8 mouse cellular contexts compared by ENCODE assay signal in the genomic region with DNA sequence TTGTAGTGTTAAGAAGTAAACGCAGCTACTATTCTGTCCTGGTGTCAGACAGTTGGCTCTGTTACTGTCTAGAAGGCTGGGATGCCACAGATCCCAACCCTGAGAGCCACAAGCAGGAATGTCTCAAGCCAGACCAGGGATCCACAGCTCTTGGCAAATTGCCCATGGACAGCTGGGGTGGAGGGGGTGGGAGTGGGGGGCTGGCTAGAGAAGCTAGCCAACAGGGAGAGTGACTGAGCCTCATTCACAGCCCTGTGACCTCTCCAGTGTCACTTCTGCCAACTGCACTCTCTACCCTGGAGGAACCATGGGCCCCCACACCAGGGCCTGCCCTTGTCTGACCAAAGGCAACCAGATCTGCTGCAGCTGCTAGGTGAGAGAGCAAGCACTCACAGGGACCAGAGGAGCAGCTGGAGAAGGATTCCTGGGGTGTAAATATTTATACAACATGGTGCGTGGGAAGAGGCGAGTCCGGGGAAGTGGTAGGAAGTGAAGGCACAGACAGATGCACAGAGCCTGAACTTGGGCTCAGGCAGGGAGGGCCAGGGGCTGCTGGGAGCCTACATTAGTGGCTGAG. TPM values are rescaled to one million over a fixed set of nuclear protein-coding genes. Genes with fewer than 3 reads are reported as not detected.
DNase-seq lines count a peak whose midpoint lies in the region; ATAC-seq lines count a peak whose summit lies in the region.

No protein-coding gene starts in this region.

- H3K4me1 ChIP-seq in heart, embryonic 11.5 days (ENCODE audit: control insufficient read depth, insufficient read depth, low read length) = peaks cover 20% of the 10 kb centered on the region
- H3K4me1 ChIP-seq in embryonic facial prominence, embryonic 15.5 days = peaks cover 28% of the 10 kb centered on the region
- peaks cover 46% of the 10 kb centered on the region for H3K4me1 ChIP-seq in kidney, embryonic 16.5 days (ENCODE audit: insufficient read depth, low read length)

- 40% methylated on average over 4 of the region's 4 CpGs for WGBS in heart, embryonic 11.5 days (ENCODE audit: insufficient replicate concordance)
- 52% methylated on average over 4 of the region's 4 CpGs for WGBS in embryonic facial prominence, embryonic 15.5 days
- WGBS in kidney, embryonic 16.5 days = 26% methylated on average over 4 of the region's 4 CpGs

- 0 out of 2 replicates have a peak overlapping the region, but pooled peaks have one; percentile 14 for H3K4me2 ChIP-seq in heart, embryonic 11.5 days
- no peak overlapping the region for H3K4me2 ChIP-seq in embryonic facial prominence, embryonic 15.5 days (replicated peaks)
- no peak overlapping the region for H3K4me2 ChIP-seq in kidney, embryonic 16.5 days (replicated peaks; ENCODE audit: low read depth, low read length)

- DNase-seq in heart, adult 8-10 months (ENCODE audit: low spot score) = no peak
- DNase-seq in lung, postnatal 25 days (ENCODE audit: low spot score) = peak; percentile 69
- DNase-seq in c-Kit-positive CD71-positive TER-119-positive erythroid progenitor cells, embryonic 14.5 days (ENCODE audit: low spot score) = no peak
- no peak for DNase-seq in layer of hippocampus, postnatal 36 days

- H3K36me3 ChIP-seq in heart, embryonic 11.5 days (ENCODE audit: control insufficient read depth, insufficient read depth, low read length) = peaks cover 12% of the 10 kb centered on the region; the same call in 1 of the 2 replicates
- H3K36me3 ChIP-seq in embryonic facial prominence, embryonic 15.5 days = peaks cover 7% of the 10 kb centered on the region; the same call in 1 of the 2 replicates
- peaks cover 18% of the 10 kb centered on the region for H3K36me3 ChIP-seq in kidney, embryonic 16.5 days (ENCODE audit: insufficient read depth, low read length)

- 0 out of 2 replicates have a peak, but pooled peaks have one; percentile 57 for ATAC-seq in heart, embryonic 11.5 days (replicated peaks; ENCODE audit: insufficient number of reproducible peaks, low FRiP score, low TSS enrichment)
- ATAC-seq in embryonic facial prominence, embryonic 15.5 days (ENCODE audit: insufficient number of reproducible peaks, low FRiP score, low TSS enrichment, low read depth) = peak; percentile 80
- peak; percentile 90 for ATAC-seq in kidney, embryonic 16.5 days (ENCODE audit: low FRiP score, low TSS enrichment)
- ATAC-seq in megakaryocyte progenitor cell, adult 5-6 weeks (replicated peaks; ENCODE audit: poor library complexity) = no peak

- H3K27me3 ChIP-seq in heart, embryonic 11.5 days (ENCODE audit: control insufficient read depth, insufficient read depth, low read length) = no peaks in the 10 kb centered on the region
- H3K27me3 ChIP-seq in embryonic facial prominence, embryonic 15.5 days = no peaks in the 10 kb centered on the region
- H3K27me3 ChIP-seq in kidney, embryonic 16.5 days (ENCODE audit: insufficient read depth, low read length) = no peaks in the 10 kb centered on the region

- peak overlapping the region; percentile 23; the same call in 1 of the 2 replicates for H3K9ac ChIP-seq in heart, embryonic 11.5 days (ENCODE audit: low read depth, low read length)
- H3K9ac ChIP-seq in embryonic facial prominence, embryonic 15.5 days = no peak overlapping the region
- H3K9ac ChIP-seq in kidney, embryonic 16.5 days (replicated peaks; ENCODE audit: low read length) = peak overlapping the region; percentile 25

- H3K9me3 ChIP-seq in heart, embryonic 11.5 days (replicated peaks; ENCODE audit: control insufficient read depth, low read length) = no peaks in the 10 kb centered on the region
- H3K9me3 ChIP-seq in embryonic facial prominence, embryonic 15.5 days (replicated peaks) = no peaks in the 10 kb centered on the region
- H3K9me3 ChIP-seq in kidney, embryonic 16.5 days (ENCODE audit: low read length) = peaks cover 5% of the 10 kb centered on the region

- H3K4me3 ChIP-seq in heart, embryonic 11.5 days (ENCODE audit: low read depth, low read length) = no peak overlapping the region
- H3K4me3 ChIP-seq in embryonic facial prominence, embryonic 15.5 days (replicated peaks) = no peak overlapping the region
- no peak overlapping the region for H3K4me3 ChIP-seq in kidney, embryonic 16.5 days (ENCODE audit: low read length)

- peak overlapping the region; percentile 77 for H3K27ac ChIP-seq in heart, embryonic 11.5 days (ENCODE audit: low read depth, low read length)
- peak overlapping the region; percentile 18; the same call in 1 of the 2 replicates for H3K27ac ChIP-seq in embryonic facial prominence, embryonic 15.5 days (replicated peaks)
- peak overlapping the region; percentile 82 for H3K27ac ChIP-seq in kidney, embryonic 16.5 days (ENCODE audit: low read length)

RNA-seq across cellular contexts. Expression of a gene that starts 10.5 kb away (rescaled TPM):
- polyA plus RNA-seq in heart, embryonic 11.5 days (2014; fragmentation: Nextera tagmentation; extraction: Ambion mirVana) = 133 and 144 TPM in 2 replicates
- total RNA-seq in heart, adult 8-10 months (2022) = 100 to 1,000 TPM in 1 of 4 experiments, 10 to 100 TPM in 3; 65.0 to 103 (median 80.0) TPM
- polyA plus RNA-seq in embryonic facial prominence, embryonic 15.5 days (2015; fragmentation: Nextera tagmentation; extraction: Ambion mirVana) = 153 and 178 TPM in 2 replicates
- polyA plus RNA-seq in kidney, embryonic 16.5 days (2015; fragmentation: Nextera tagmentation; extraction: Ambion mirVana) = 130 and 153 TPM in 2 replicates
- total RNA-seq in layer of hippocampus, postnatal 36 days (2021) = 10 to 100 TPM; 32.1 to 39.1 TPM
- total RNA-seq in megakaryocyte progenitor cell, adult 5-6 weeks (2015) = 8.8 and 14.1 TPM in 2 replicates
- 1.8 and 2.6 TPM in 2 replicates for total RNA-seq in megakaryocyte progenitor cell, adult 5-6 weeks (2017)

Comparison
In these comparisons a context has a peak if more than half of its experiments do, and no peak if none do; other contexts are left out.
1. H3K27ac ChIP-seq: peak in every context shown above with its lines; median percentile 82 in kidney, embryonic 16.5 days; 77 in heart, embryonic 11.5 days; 18 in embryonic facial prominence, embryonic 15.5 days.